Mouse (Mus musculus) spleen, adult 2 months (tissue): ENCODE results near the gene Tbc1d19. TPM values are rescaled to one million over a fixed set of nuclear protein-coding genes. Genes with fewer than 3 reads are reported as not detected.

ENCODE experiments used
- DNase-seq, 2 experiments: peaks; one replicate each; pipeline versions ENCODE4 v3.0.0 to v3.0.0-alpha.2; 2012 to 2021; ENCODE audit warnings: low spot score in 2 of 2, low read depth in 1 of 2
- H3K27ac ChIP-seq: fragments of 200-500 bp; 2 replicates; pipeline ENCODE4 v1.5.1; 2012; ENCODE audit warnings: low read length, inconsistent platforms; ENCODE audit not compliant: insufficient read depth
- H3K27me3 ChIP-seq: fragments of 200-500 bp; 2 replicates; pipeline ENCODE4 v1.6.1; 2012; ENCODE audit warnings: mild to moderate bottlenecking, moderate library complexity, low read length, inconsistent platforms; ENCODE audit not compliant: control insufficient read depth, insufficient read depth
- H3K36me3 ChIP-seq: fragments of 200-500 bp; 2 replicates; pipeline ENCODE4 v1.6.1; 2012; ENCODE audit warnings: mild to moderate bottlenecking, low read length, inconsistent platforms; ENCODE audit not compliant: control insufficient read depth, insufficient read depth
- H3K4me1 ChIP-seq: fragments of 200-500 bp; 2 replicates; pipeline ENCODE4 v1.6.1; 2011; ENCODE audit warnings: inconsistent platforms; ENCODE audit not compliant: control insufficient read depth, insufficient read depth, insufficient read length
- H3K4me3 ChIP-seq: fragments of 200-500 bp; 2 replicates; pipeline ENCODE4 v1.5.1; 2011; ENCODE audit warnings: mild to moderate bottlenecking, inconsistent platforms; ENCODE audit not compliant: insufficient read depth, insufficient read length; ENCODE audit errors: extremely low read depth
- CTCF ChIP-seq: fragments of 200-500 bp; IDR thresholded peaks from 2 replicates; pipeline ENCODE4 v1.5.1; 2011; ENCODE audit warnings: mild to moderate bottlenecking, inconsistent platforms; ENCODE audit not compliant: insufficient read depth, insufficient read length, insufficient replicate concordance; ENCODE audit errors: extremely low read depth
- POLR2A ChIP-seq: fragments of 200-500 bp; IDR thresholded peaks from 2 replicates; pipeline ENCODE4 v1.6.1; 2011; ENCODE audit warnings: low read depth, low read length, inconsistent platforms
- WGBS: fragments of 180-500 bp; shearing (Covaris S2); methylation state at CpG from one replicate; pipeline ENCODE4 v1.1.7; 2018; 5-methylcytosine and 5-hydroxymethylcytosine counted together
- polyA plus RNA-seq: library from polyadenylated mRNA; depleted of rRNA; stranded (reverse); fragments of >200 nt; gene quantifications from 2 replicates; pipeline ENCODE4 v1.2.3, GENCODE M21; 2012

The Tbc1d19 gene
- polyA plus RNA-seq, 1 experiment, result 1.7 TPM

DNA sequence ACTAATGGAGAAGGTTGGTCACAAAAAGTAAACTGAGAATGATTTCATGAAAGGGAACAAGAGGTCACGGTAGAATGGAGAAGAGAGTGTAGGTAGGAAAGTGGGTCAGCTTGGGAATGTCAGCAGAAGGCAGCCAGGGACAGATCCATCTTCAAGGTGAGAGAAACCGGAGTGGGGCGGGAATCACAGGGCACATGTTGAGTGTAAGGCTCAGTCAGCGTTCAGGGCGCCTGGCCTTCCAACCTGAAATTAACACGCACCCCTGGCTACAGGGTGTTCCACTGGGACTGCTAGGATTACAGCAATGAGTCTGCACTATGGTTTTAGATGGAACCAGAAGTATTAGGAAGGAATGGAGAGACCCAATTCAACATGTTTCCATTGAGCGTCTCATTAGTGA, 10.3 kb downstream of the Tbc1d19 start:
- no peak overlapping the region for H3K4me3 ChIP-seq
- no peaks in the 10 kb centered on the region for H3K36me3 ChIP-seq
- DNase-seq, result no peak
- H3K27ac ChIP-seq, result no peak overlapping the region
- no peaks in the 10 kb centered on the region for H3K4me1 ChIP-seq
- TF ChIP-seq CTCF, result no peak
- no peak for TF ChIP-seq POLR2A
- H3K27me3 ChIP-seq, result no peaks in the 10 kb centered on the region
- WGBS, result 92% methylated on average over 7 of the region's 7 CpGs

DNA sequence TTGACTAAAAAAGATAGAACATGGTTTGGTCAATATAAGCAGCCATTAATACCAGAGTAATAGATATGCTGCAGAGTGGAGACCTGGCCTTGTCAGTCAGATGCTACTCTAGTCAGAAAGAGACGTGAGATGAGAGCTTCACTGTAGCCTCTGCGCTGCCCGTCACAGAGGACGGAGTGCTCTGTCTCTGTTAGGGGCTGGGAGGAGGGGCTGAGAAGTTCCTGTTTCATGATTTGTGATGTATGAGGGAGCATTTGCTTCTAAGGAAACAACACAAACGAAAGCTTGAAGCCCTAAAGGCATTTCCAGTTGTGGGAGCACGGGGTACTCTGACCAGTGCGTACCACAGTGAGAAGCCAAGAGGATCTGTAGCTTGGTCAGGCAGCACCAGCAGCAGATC, 16.5 kb downstream of the Tbc1d19 start:
- DNase-seq, result no peak
- H3K27ac ChIP-seq, result no peak overlapping the region
- 36% methylated on average over 7 of the region's 7 CpGs for WGBS

DNA sequence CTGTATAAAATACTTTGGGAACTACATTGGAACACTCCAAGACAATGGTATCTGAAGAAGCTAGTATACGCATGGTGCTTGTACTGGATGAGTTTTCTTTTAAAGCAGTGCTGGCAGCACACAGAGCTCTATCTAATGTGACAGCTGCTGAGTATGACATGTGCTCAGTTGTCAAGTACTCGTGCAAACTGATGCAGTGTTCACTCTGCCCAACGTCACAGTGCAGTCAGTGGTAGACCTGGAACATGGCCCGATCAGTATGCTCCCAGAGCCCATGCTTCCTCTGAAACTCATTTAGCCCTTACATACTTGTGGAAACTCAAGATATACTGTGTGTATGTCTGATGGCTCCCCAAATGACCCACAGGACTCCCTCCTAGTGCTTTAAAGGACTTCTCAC, 25.1 kb downstream of the Tbc1d19 start:
- Histone ChIP-seq H3K27me3 (no peaks in the 10 kb centered on the region), H3K27ac (no peak overlapping the region), H3K4me1 (no peaks in the 10 kb centered on the region), H3K36me3 (no peaks in the 10 kb centered on the region), H3K4me3 (no peak overlapping the region)
- no peak for TF ChIP-seq POLR2A
- no peak for TF ChIP-seq CTCF
- no peak for DNase-seq
- WGBS, result 89% methylated on average over 4 of the region's 4 CpGs

More for the DNA sequence above, 16.5 kb downstream of the Tbc1d19 start:
- TF ChIP-seq CTCF, result no peak
- no peak for TF ChIP-seq POLR2A
- Histone ChIP-seq H3K27me3 (no peaks in the 10 kb centered on the region), H3K4me1 (no peaks in the 10 kb centered on the region), H3K4me3 (no peak overlapping the region), H3K36me3 (no peaks in the 10 kb centered on the region)

DNA sequence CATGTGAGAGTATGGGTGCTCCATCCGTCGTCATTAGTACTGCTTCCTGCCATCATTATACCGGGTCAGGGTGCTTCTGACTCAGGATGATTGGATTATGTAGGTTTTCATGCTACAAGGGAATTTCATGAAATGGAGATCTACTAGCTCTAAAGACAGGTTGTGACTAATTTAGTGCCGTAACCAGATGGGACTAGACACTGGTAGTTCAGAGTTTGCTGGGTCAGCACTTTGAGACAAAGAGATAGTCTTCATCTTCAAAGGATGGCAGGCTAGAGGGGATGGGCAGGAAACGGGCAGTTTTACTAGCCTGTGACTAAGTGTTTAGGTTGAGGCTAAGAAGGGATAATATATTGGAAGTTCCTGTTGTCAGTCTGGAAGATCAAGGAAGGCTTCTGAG, 31.9 kb downstream of the Tbc1d19 start:
- H3K4me3 ChIP-seq, result no peak overlapping the region
- H3K27ac ChIP-seq, result no peak overlapping the region
- 89% methylated on average over 5 of the region's 5 CpGs for WGBS
- no peaks in the 10 kb centered on the region for H3K36me3 ChIP-seq
- no peaks in the 10 kb centered on the region for H3K4me1 ChIP-seq
- DNase-seq, result no peak
- no peaks in the 10 kb centered on the region for H3K27me3 ChIP-seq
- no peak for TF ChIP-seq CTCF
- no peak for TF ChIP-seq POLR2A

DNA sequence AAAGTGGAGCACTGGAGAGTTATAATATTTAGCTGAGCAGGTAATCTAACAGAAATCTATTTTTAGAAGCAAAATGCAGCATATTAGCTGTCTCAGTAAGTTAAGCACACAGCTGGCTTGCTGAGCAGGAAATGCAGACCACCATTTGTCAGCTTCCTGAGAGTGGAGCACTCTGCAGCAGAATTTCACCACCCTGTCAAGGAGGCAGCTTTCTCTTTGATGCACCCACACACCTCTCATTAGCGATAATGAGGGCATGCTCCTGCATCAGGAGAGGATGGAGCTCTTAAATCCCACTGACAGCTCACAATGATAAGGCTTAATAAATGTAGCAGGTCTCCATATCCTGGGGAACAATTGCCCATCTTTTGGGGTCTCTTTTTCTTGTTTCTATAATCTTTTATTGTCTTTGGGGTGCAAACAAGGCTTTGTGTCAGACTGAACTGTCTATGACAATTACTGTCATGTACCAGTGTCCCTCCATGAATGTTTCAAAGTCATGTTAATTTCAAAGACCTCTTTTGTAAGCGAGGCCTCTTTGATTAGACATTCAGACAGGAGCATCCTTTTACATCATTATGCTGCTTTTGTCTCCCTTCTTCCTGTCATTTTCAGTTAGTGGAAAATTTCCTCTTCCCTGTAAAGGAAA, 39.0 kb downstream of the Tbc1d19 start:
- no peak for TF ChIP-seq POLR2A
- no peak for TF ChIP-seq CTCF
- Histone ChIP-seq H3K4me1 (no peaks in the 10 kb centered on the region), H3K36me3 (no peaks in the 10 kb centered on the region), H3K27ac (no peak overlapping the region), H3K27me3 (no peaks in the 10 kb centered on the region), H3K4me3 (no peak overlapping the region)
- 43% methylated on average over 2 of the region's 2 CpGs for whole genome bisulfite sequencing
- DNase-seq, result no peak

DNA sequence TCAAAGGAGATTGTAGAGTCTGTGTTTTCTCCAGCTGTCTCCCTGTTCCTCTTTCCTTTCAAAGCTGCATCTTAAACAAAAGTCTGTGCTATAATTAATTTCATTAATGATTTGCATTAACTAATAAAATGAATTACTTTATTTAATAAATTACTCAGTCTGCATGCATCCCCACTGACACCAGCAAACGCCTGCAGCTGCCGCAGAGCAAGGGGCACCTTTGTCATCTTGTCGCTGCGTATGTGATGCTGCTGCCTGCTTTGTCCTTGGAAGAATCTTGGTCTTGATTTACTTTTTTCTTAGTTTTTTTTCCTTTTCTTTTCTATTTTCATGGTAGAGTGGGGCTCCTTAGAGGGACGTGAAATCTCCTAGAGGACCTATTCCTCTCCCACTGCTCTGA, 43.2 kb downstream of the Tbc1d19 start:
- no peak overlapping the region for H3K27ac ChIP-seq
- H3K4me3 ChIP-seq, result no peak overlapping the region
- no peaks in the 10 kb centered on the region for H3K4me1 ChIP-seq
- TF ChIP-seq POLR2A (no peak), CTCF (no peak)
- no peaks in the 10 kb centered on the region for H3K36me3 ChIP-seq
- no peaks in the 10 kb centered on the region for H3K27me3 ChIP-seq
- DNase-seq, result no peak
- 95% methylated on average over 5 of the region's 5 CpGs for WGBS

DNA sequence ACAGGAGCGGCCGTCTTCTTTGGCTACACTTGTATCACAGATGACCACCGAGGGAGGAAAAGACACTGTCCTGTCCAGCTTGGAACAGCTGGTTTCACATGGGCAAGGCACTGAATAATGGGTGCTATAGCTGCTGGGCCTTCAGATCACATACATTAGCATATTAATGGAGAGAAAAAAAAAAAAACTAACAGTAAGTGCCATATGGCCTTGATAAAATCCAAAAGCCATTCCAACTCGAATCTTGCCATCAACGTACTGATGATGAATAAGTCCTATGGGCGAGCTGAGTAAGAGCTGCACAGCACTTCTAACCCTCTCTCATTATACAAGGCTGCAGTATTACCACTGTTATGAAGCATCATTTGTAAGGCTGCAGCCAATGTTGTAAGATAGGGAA, 45.2 kb downstream of the Tbc1d19 start:
- no peak for DNase-seq
- Histone ChIP-seq H3K27me3 (no peaks in the 10 kb centered on the region), H3K4me3 (no peak overlapping the region), H3K27ac (no peak overlapping the region), H3K36me3 (no peaks in the 10 kb centered on the region), H3K4me1 (no peaks in the 10 kb centered on the region)
- 93% methylated on average over 6 of the region's 6 CpGs for WGBS
- TF ChIP-seq CTCF, result no peak
- no peak for TF ChIP-seq POLR2A
